Mouse (Mus musculus) stomach, embryonic 14.5 days (tissue): ENCODE results near the gene Clec16a. TPM values are rescaled to one million over a fixed set of nuclear protein-coding genes. Genes with fewer than 3 reads are reported as not detected.

Source experiments
- ATAC-seq: fragments of 200-750 bp; cut with Nextera tagmentation; 2 replicates; pipeline ENCODE4 v1.8.0; 2017; ENCODE audit warnings: low read depth, moderate TSS enrichment; ENCODE audit not compliant: insufficient number of reproducible peaks, insufficient read depth, low FRiP score
- H3K27ac ChIP-seq: fragments of 300-500 bp; sonication (generic); 2 replicates; pipeline ENCODE4 v1.5.1; 2014; ENCODE audit warnings: mild to moderate bottlenecking, low read length, moderate library complexity, mixed read lengths
- H3K27me3 ChIP-seq: fragments of 300-500 bp; sonication (generic); 2 replicates; pipeline ENCODE4 v1.6.1; 2014; ENCODE audit warnings: low read length, control low read depth, mixed read lengths; ENCODE audit not compliant: control insufficient read depth, insufficient read depth
- H3K36me3 ChIP-seq: fragments of 300-500 bp; sonication (generic); 2 replicates; pipeline ENCODE4 v1.6.1; 2014; ENCODE audit warnings: mild to moderate bottlenecking, control low read depth, low read length, moderate library complexity, mixed read lengths; ENCODE audit not compliant: control insufficient read depth, insufficient read depth
- H3K4me1 ChIP-seq: fragments of 300-500 bp; sonication (generic); 2 replicates; pipeline ENCODE4 v1.6.1; 2014; ENCODE audit warnings: low read length, control low read depth, mixed read lengths; ENCODE audit not compliant: control insufficient read depth, insufficient read depth
- H3K4me2 ChIP-seq: fragments of 300-500 bp; sonication (generic); replicated peaks from 2 replicates; pipeline ENCODE4 v1.6.1; 2014; ENCODE audit warnings: low read depth, low read length, control low read depth
- H3K4me3 ChIP-seq: fragments of 300-500 bp; sonication (generic); 2 replicates; pipeline ENCODE4 v1.5.1; 2014; ENCODE audit warnings: low read depth, low read length, control low read depth
- H3K9ac ChIP-seq: fragments of 300-500 bp; sonication (generic); replicated peaks from 2 replicates; pipeline ENCODE4 v1.6.1; 2014; ENCODE audit warnings: low read depth, mild to moderate bottlenecking, control low read depth, low read length, moderate library complexity, mixed read lengths
- H3K9me3 ChIP-seq: fragments of 300-500 bp; sonication (generic); 2 replicates; pipeline ENCODE4 v1.6.1; 2016; ENCODE audit warnings: low read depth, low read length, control low read depth; ENCODE audit not compliant: control insufficient read depth
- WGBS: fragments of 180-500 bp; shearing (Covaris S2); extraction: QIAGEN DNeasy Blood & Tissue Kit; methylation state at CpG from one replicate; pipeline ENCODE4 v1.1.7; 2014; 5-methylcytosine and 5-hydroxymethylcytosine counted together
- polyA plus RNA-seq: library from polyadenylated mRNA; unstranded; fragments of >200 nt; fragmentation: Nextera tagmentation; extraction: Ambion mirVana; gene quantifications from 2 replicates; pipeline ENCODE4 v1.2.1, GENCODE M21; 2014

Gene Clec16a
- polyA plus RNA-seq, 1 experiment from 2014 or later, result 38.9 TPM

DNA sequence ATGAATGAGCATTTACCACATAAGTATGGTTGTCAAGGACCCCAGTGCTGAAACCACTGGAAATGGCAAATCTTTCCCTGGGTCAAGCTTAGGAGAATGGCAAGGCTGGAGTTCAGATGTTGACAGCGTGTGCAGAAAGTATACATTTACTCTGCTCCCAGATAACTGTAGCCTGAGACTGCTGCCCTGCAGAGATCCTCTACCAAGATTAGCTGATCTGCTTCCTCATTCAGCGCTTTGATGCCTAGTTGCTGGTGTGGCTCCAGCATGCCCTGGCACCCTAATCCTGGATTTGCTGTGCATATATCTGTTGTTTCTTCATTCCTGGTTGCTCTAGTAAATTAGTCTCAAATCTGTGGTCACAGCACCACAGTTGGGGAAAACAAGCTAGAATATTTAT lies 8.7 kb downstream of the Clec16a start:
- Histone ChIP-seq H3K27ac (no peak overlapping the region), H3K4me1 (no peaks in the 10 kb centered on the region), H3K36me3 (no peaks in the 10 kb centered on the region), H3K9ac (no peak overlapping the region), H3K9me3 (no peaks in the 10 kb centered on the region), H3K4me3 (no peak overlapping the region), H3K27me3 (no peaks in the 10 kb centered on the region), H3K4me2 (no peak overlapping the region)
- 77% methylated on average over 2 of the region's 2 CpGs for WGBS
- ATAC-seq, result no peak

DNA sequence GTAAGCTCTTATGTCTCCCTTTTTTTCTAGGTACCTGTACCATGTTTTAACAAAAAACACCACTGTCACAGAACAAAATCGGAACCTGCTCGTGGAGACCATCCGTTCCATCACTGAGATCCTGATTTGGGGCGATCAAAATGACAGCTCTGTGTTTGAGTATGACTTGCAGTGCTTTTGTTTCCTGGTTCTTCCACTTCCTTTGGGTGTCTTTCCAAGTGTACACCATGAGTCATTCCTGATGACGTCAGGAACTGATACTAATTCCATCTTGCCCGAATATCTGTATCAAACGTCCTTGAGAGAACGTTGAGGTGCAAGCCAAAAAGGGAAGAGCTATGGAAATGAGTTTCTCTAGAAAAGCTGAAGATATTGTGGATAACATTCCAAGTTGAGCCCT lies 14.9 kb downstream of the Clec16a start:
- Histone ChIP-seq H3K9ac (no peak overlapping the region), H3K4me2 (no peak overlapping the region), H3K4me3 (no peak overlapping the region), H3K27ac (no peak overlapping the region), H3K27me3 (no peaks in the 10 kb centered on the region), H3K36me3 (peaks cover 9% of the 10 kb centered on the region; the same call in 1 of the 2 replicates), H3K9me3 (no peaks in the 10 kb centered on the region), H3K4me1 (no peaks in the 10 kb centered on the region)
- ATAC-seq, result no peak
- 89% methylated on average over 8 of the region's 8 CpGs for WGBS

DNA sequence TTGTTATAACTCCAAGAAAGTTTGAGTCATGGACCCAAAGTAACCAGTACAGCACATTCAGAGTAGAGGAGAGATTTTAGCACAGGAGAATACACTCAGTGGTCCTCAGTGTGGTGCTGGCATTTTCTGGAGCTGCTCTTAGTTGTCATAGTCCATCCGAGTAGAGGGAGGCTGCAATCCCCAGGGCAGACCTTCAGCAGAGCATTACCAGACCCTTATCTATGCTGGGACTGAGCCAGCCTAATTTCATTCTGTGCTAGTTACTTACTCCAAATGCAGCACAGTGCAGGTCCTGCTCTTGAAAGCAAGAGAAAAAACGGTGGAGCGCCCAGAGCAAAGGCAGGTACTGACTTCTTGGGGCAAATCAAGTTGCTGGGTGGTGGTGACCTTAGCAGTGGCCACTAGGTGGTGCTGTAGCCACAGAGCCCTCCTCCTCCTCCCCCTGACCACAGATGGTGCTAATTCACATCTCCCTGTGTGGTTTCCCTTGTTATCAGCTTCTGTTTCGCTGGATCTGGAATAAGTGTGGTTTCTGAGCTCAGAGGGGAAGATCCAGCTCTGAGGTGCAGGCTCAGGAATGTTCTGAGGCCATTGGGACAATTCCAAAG lies 20.2 kb downstream of the Clec16a start:
- ATAC-seq, result peak; percentile 75
- H3K27ac ChIP-seq, result no peak overlapping the region
- no peak overlapping the region for H3K4me3 ChIP-seq
- H3K27me3 ChIP-seq, result no peaks in the 10 kb centered on the region
- H3K9me3 ChIP-seq, result no peaks in the 10 kb centered on the region
- H3K36me3 ChIP-seq, result peaks cover 13% of the 10 kb centered on the region; the same call in 1 of the 2 replicates
- WGBS, result 33% methylated on average over 4 of the region's 4 CpGs
- no peak overlapping the region for H3K9ac ChIP-seq
- H3K4me2 ChIP-seq, result no peak overlapping the region
- no peaks in the 10 kb centered on the region for H3K4me1 ChIP-seq

DNA sequence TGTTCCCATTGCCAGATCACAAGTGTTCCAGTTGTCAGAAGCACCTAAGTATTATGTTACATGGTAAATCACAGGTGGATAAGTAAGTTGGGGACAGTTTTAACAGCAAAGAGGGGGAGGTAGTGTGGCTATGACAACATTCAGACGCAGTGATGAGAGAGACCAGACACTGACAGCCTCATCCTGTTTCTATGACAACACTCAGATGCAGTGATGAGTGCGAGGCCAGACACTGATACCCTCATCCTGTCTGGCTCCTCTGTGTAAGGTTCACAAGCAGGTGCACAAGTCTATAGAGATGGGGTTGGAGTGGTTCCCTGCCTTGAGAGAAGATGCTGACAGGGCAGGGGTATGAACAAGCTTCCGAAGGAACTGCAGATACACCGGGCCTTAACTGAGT lies 22.0 kb downstream of the Clec16a start:
- H3K4me2 ChIP-seq, result no peak overlapping the region
- H3K27me3 ChIP-seq, result no peaks in the 10 kb centered on the region
- 86% methylated on average over 4 of the region's 4 CpGs for WGBS
- H3K9me3 ChIP-seq, result no peaks in the 10 kb centered on the region
- H3K27ac ChIP-seq, result no peak overlapping the region
- H3K4me1 ChIP-seq, result no peaks in the 10 kb centered on the region
- ATAC-seq, result no peak
- H3K4me3 ChIP-seq, result no peak overlapping the region
- H3K36me3 ChIP-seq, result peaks cover 10% of the 10 kb centered on the region; the same call in 1 of the 2 replicates
- no peak overlapping the region for H3K9ac ChIP-seq

DNA sequence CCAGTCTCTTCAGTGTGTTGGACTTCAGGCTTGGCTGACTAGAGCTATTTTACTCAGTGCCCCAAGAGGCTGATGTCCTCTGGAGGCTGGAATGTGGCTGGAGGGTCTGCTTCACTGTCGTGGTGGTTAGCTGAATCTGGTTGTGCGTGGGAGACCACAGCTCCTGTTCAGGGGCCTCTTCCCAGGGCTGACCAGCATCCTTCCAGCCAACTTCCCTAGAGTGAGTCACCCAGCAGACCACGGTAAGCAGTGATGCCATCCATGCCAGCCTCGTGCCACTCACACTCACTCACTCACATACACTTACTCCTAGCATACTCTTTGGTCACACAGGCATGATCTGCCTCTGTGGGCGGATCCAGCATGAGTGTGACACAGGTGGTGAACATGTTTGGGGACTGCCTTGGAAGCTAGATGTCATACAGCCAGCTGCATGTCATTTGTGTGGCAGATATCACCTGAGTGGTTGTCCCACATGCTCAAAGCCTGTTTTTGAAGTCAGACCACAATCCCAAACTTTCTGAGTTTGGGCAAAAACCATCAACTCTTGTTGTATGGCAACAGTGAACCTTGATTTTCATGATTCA lies 24.8 kb downstream of the Clec16a start:
- WGBS, result 92% methylated on average over 5 of the region's 5 CpGs
- H3K27me3 ChIP-seq, result no peaks in the 10 kb centered on the region

DNA sequence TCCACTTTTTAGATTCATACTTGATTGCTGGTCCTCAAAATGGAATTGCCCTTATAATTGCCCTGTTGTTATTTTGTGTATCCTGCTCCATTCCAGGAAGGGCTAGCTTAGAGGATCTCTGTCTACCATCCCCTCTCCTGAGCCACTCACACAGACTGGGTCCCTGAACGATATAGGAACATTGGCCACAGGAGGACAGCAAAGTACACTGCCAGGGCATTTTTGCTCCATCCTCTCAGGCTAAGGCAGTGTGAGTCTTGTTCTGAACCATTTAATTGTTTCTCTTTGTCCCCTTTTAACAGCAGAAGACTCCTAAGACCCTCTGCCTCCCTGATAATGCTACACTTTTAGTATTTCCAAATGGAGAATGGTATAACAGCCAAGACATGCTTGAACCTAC lies 25.6 kb downstream of the Clec16a start:
- Histone ChIP-seq H3K9ac (no peak overlapping the region), H3K27me3 (no peaks in the 10 kb centered on the region), H3K4me2 (no peak overlapping the region), H3K4me3 (no peak overlapping the region), H3K9me3 (no peaks in the 10 kb centered on the region), H3K36me3 (peaks cover 5% of the 10 kb centered on the region; the same call in 1 of the 2 replicates), H3K27ac (no peak overlapping the region), H3K4me1 (no peaks in the 10 kb centered on the region)
- no peak for ATAC-seq
- WGBS, result 71% methylated on average over 1 of the region's 1 CpGs

More for the DNA sequence above, 24.8 kb downstream of the Clec16a start:
- Histone ChIP-seq H3K9me3 (no peaks in the 10 kb centered on the region), H3K4me2 (no peak overlapping the region), H3K36me3 (peaks cover 5% of the 10 kb centered on the region; the same call in 1 of the 2 replicates), H3K4me1 (no peaks in the 10 kb centered on the region), H3K9ac (no peak overlapping the region), H3K27ac (no peak overlapping the region), H3K4me3 (no peak overlapping the region)
- no peak for ATAC-seq

DNA sequence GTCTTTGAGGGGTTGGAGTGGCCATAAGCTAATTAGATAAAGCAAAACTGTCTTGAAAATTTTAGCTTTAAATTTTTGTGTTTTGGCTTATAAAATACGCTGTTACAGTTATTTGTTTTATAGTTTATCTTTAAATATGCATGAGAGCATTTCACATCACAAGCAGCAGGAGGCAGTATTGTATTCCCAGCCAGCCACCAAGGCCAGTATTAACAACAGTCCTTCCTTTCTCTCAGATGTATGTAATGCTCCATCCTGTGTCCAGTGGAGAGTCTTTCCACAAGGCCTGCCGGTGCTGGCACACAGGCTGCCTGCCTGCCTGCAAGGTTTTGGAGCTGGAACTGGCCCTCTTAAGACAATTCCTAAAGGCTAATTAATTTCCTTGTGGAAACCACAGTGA lies 26.7 kb downstream of the Clec16a start:
- no peaks in the 10 kb centered on the region for H3K27me3 ChIP-seq
- no peak overlapping the region for H3K4me3 ChIP-seq
- H3K9me3 ChIP-seq, result no peaks in the 10 kb centered on the region
- H3K9ac ChIP-seq, result no peak overlapping the region
- peaks cover 5% of the 10 kb centered on the region; the same call in 1 of the 2 replicates for H3K36me3 ChIP-seq
- no peak overlapping the region for H3K4me2 ChIP-seq
- H3K4me1 ChIP-seq, result no peaks in the 10 kb centered on the region
- no peak for ATAC-seq
- 39% methylated on average over 2 of the region's 2 CpGs for WGBS
- H3K27ac ChIP-seq, result no peak overlapping the region

DNA sequence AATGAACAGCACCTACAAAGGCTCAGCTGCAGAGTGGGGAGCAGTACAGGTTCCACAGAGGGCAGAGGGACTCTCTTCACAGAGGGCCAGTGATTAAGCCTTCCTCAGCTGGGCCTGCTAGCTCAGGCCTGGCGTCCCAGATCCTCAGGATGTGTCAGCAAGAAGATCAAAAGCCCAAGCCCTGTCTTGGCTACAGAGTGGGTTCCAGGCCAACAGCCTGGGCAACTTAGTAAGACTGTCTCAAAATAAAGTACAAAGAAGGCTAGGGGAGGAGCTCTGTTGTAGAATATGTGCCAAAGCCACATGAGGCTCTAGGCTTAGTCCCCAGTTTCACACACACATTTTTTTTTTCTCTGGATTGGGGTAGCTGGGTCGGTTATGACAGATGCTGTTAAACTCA lies 29.8 kb downstream of the Clec16a start:
- ATAC-seq, result no peak
- 77% methylated on average over 2 of the region's 2 CpGs for whole genome bisulfite sequencing
- no peak overlapping the region for H3K4me2 ChIP-seq

More for the DNA sequence above, 29.8 kb downstream of the Clec16a start:
- Histone ChIP-seq H3K27me3 (no peaks in the 10 kb centered on the region), H3K4me3 (no peak overlapping the region), H3K4me1 (no peaks in the 10 kb centered on the region), H3K9ac (no peak overlapping the region), H3K36me3 (peaks cover under 1% of the 10 kb centered on the region; the same call in 1 of the 2 replicates), H3K27ac (no peak overlapping the region), H3K9me3 (no peaks in the 10 kb centered on the region)
